Mouse (Mus musculus) stomach, postnatal 0 days (tissue): ENCODE measurements around the gene Prkcb.

Experiments
- CTCF ChIP-seq: IDR thresholded peaks from 2 replicates; pipeline ENCODE4 v1.5.1; 2016; ENCODE audit warnings: antibody characterized with exemption, low read depth, mild to moderate bottlenecking, moderate library complexity
- EP300 ChIP-seq: optimal IDR thresholded peaks from 2 replicates; pipeline ENCODE3; 2016; ENCODE audit warnings: antibody characterized with exemption

DNA sequence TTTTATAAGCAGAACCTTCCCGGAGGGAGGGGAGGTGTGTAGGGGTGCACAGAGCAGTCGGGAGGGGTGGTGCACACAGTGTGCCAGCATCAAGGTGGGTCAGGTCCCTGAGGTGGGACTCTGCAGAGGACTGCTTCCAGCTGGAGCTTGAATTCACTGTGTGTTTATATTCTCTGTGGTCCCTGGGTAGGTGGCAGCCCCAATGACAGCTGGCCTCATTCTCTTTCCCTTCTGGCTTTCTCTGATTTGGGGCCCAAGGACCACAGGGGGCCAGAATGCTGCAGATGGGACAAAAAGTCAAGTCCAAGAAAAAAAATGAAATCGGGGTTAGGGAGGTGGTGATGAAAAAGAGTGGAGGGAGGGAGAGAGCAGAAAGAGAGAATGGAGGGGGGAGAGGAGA is 15.4 kb downstream of the Prkcb start:
- TF ChIP-seq CTCF = no peak
- TF ChIP-seq EP300 = no peak
